Mouse (Mus musculus) naive thymus-derived CD4-positive, alpha-beta T cell, adult 5 months (primary cell): ENCODE measurements around the gene Pqbp1. TPM values are rescaled to one million over a fixed set of nuclear protein-coding genes. Genes with fewer than 3 reads are reported as not detected.

ENCODE experiments used
- polyA plus RNA-seq: library from polyadenylated mRNA; unstranded; fragments of 100-300 nt; shearing (Covaris generic); gene quantifications from one replicate; pipeline ENCODE4 v1.2.1, GENCODE M21; 2017

The Pqbp1 gene
- 191 TPM for polyA plus RNA-seq

DNA sequence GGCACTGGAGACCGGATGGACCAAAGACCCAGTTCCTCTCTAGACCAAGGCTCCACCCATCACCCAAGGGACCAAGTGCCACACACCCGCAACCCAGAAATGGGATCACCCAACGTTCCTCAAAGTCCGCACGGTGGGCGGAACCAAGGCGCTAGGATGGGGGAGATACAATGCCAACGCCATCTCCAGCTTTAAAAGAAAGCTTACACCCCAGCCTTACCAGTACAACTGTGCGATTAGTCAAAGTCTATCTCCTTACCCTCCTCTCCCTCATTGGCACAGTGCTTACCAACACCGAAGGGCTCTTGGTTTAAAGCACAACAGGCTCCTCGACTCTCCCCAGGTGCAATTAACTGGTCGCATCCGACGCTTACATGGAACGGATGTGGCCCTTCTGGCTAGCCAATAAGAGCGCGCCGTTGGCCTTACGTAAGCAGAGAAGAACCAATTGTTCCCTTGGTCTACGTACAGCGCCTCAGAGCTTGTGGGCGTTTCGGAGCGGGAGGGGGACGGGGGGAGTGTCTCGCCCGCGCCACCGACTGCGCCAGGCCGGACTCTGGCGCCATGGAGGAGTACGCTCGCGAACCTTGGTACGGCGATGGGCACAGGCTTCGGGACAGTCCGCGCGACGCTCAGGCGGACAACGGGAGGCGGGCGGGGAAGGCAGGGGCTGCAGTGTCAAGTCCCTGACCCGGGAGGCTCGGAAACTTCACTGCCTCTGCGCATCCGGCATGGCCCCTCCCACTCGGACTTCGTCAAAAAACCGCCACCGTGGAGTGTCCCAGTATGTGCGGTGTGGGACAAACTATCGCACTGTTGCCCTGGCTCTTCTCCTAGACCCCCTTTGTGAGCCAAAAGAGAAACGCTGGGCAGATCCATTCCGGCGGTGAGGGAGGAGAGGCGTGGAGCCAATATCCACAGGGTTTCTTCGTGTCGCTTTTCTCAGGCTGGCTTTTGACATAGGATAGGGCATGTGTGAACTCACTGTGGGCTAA lies at the start of gene Pqbp1, which contains the start of gene Timm17b:
Pqbp1 (minus strand) TSS at position 390 of the 995 bp plus-strand sequence.
Timm17b (plus strand) TSS at position 478 of the 995 bp plus-strand sequence.

DNA sequence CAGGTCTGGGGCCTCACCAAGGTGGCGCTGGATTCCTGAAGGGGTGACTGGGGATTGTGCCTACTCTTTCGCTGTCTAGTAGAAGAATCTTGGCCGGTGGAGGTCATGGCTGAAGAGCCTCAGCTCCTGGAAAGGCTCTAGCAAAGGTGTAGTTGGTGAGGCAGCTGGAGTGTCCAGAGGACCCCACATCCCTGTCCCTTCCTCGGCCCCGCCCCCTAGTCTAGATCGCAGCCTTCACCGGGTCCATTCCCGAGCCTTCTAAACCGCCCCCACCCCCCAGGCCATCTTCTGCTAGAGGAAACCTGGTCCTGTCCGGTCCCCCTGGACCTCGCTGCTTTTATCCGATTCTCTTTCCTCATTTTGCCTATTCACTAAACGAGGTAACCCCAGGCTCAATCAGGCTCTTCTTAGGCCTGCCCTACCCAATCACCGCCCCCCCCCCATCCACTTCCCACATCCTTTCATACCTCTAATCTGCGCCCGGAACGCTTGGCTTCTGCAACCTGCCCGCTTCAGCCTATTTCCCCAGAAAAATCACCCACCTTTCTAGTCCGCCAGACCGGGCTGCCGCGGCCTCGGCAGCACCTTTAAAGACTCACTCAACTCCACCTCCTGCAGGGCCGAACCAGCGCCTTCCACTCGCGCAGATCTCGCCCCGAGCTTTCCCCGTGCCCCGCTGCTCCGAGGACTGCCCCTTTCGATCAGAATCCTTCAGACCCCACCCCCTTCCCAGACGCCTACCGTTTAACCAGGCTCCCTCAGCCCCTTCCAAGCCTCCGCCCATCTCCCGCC lies 48.2 kb upstream of the Pqbp1 start, which contains the start of gene Hdac6:
Hdac6 (minus strand) TSS at position 782 of the 792 bp plus-strand sequence.

DNA sequence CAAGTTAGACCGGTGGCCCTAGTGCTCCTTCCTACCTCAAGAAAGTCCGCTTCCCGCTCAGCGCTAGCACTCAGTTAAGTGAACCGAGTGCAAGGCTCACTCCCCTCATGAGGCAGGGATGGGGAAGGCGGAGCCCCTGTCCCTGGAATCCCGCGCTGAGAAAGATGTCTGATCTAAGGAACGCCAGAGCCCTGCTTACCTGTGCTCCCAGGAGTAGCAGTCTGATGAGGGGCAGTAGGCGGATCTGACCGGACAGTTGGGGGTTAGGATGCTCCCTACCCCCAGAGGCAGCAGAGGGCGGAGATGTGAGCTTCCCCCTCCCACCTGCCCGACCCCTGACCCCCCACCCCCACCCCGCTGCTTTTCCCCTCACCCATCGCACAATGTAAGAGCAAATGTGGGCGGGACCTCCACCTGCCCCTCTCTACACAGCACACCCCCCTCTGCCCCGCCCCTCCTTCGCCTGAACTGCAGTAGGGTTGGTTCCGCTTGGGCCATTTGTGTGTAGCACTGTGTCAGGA lies 29.3 kb upstream of the Pqbp1 start, which contains the start of gene Eras:
Eras (minus strand) TSS at position 338 of the 521 bp plus-strand sequence.

DNA sequence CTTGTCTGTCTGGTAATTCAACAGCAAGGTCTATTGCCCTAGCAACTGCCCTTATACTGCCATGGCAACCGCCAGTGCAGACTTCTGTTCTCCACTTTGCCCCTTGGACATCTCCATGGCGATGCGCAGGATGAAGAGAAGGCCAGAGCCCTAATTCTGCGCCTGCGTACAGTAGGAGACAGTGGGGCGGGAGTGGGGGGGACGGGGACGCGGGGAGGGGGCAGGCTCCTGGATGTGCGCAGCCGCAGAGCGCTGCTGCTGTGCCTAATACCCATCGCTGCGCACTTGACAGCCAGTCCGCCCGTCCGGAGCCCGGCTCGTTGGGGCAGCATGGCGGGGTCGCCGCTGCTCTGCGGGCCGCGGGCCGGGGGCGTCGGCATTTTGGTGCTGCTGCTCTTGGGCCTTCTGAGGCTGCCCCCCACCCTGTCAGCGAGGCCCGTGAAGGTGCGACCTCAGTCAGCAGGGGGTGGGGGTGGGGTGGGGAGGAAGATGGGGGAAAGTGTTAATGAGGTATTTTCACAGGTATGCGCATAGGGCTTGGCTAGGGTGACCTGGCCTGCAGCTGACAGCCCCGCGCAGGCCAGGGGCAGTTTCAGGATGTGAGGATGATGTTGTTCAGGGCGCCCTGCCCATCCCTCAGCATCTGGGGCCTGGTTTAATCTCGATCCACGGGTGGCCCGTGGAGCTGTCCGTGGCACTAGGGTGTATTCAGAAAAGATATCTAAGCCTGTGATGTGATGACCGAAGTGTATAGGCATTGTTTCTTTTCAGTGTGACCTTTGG lies 20.7 kb upstream of the Pqbp1 start, which contains the start of gene Pcsk1n:
Pcsk1n (plus strand) TSS at position 222 of the 783 bp plus-strand sequence.

DNA sequence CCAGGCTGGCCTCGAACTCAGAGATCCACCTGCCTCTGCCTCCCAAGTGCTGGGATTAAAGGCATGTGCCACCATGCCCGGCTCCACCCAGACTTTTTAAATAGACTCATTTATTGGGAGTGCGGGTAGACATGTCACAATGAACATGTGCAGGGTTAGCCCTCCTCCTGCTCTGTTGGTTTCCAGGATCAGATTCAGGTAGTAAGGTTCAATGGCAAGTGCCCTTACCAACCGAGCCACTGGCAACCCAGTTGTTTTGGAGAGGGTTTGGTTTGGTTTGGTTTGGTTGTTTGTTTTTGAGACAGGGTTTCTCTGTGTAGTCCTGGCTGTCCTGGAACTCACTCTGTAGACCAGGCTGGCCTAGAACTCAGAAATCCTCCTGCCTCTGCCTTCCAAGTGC lies 10.2 kb upstream of the Pqbp1 start, which contains the start of gene Gm10490:
Gm10490 (plus strand) TSS at position 301 of the 400 bp plus-strand sequence.

DNA sequence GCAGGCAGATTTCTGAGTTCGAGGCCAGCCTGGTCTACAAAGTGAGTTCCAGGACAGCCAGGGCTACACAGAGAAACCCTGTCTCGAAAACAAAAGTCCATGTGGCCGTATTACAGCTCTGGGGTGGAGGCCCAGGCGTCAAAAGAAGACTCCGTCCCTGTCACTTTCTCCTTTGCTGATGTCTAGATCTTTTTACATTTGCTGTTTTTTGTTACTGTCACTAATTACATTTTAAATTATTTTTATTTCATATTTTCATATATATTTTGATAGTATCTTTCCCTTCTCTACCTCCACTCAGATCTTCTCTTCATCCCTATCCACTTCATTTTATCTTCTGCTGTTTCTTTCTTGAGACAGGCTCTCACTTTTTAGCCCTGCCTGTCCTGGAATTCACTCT lies 8.7 kb upstream of the Pqbp1 start, which contains the start of gene Gm10491:
Gm10491 (minus strand) TSS at position 101 of the 400 bp plus-strand sequence.

DNA sequence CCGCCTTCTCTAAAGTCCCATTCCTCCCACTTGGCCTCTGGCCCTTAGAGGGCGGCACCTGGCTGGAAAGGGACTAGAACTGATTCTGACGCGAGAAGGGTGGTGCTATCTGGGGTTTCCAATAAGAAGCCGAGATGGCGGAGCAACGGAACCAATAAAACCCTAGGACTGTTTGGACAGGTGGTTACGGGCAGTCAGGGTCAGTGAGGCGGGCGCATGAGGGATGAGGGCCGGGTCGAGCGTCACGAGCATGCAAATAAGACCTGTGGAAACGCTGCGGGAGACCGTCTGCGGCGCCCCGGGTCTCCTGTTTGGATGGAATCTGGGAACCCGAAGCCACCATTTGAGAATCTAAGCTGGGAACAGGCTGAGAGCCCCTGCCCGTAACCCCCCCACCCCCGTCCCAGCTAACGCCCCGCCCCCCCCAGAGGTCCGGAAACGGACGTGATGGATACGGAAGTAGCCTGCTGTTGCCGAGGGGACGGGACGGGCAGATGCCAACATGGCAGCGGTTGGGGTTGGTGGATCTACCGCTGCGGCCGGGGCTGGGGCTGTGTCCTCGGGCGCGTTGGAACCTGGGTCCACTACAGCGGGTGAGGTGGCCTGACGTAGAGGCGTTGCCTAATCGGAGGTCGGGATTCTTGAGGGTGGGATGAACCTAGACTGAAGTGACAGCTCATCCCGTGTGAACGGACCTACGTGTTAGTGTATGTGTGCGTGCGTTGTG lies 15.1 kb downstream of the Pqbp1 start, which contains the start of gene Slc35a2:
Slc35a2 (plus strand) TSS at position 188 of the 727 bp plus-strand sequence.

DNA sequence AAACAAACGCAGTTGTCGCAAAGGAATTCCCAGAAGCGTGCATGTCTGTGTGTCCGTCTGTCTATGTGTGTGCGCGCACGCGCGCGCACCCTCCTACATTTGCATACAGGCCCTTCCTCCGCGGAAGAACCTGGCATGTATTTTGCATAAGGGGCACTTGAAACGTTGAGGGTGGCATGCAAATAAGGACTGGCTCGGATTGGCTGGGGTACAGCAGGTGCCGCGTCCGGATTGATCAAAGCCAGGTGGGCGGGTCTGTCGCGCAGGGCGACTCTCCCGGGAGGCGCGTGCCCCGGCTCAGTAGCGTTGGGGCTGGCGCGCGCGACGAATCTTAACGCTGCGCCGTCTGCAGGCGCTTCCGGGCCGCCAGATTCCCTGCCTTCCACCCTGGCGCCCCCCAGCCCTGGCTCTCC lies 21.1 kb downstream of the Pqbp1 start, which contains the start of gene Pim2:
Pim2 (plus strand) TSS at position 256 of the 413 bp plus-strand sequence.

Other genes starting within 250 kb of the Pqbp1 start
- 45.5 TPM for gene Prickle3, start 242.0 kb downstream of the Pqbp1 start, polyA plus RNA-seq
- gene Plp2, start 227.9 kb downstream of the Pqbp1 start, polyA plus RNA-seq: 35.6 TPM
- not detected for gene Magix, start 218.0 kb downstream of the Pqbp1 start, polyA plus RNA-seq
- 81.8 TPM for gene Gpkow, start 202.1 kb downstream of the Pqbp1 start, polyA plus RNA-seq
- 172 TPM for gene Wdr45, start 184.9 kb downstream of the Pqbp1 start, polyA plus RNA-seq
- not detected for gene Gm45208, start 177.0 kb downstream of the Pqbp1 start, polyA plus RNA-seq
- 19.5 TPM for gene Praf2, start 170.8 kb downstream of the Pqbp1 start, polyA plus RNA-seq
- gene Ccdc120, start 148.4 kb downstream of the Pqbp1 start, polyA plus RNA-seq: not detected
- gene Tfe3, start 136.7 kb downstream of the Pqbp1 start, polyA plus RNA-seq: 42.5 TPM
- 145 TPM for gene Gripap1, start 109.5 kb downstream of the Pqbp1 start, polyA plus RNA-seq
- gene Kcnd1, start 77.0 kb downstream of the Pqbp1 start, polyA plus RNA-seq: 0.26 TPM
- 239 TPM for gene Otud5, start 57.9 kb downstream of the Pqbp1 start, polyA plus RNA-seq
- gene Pim2, start 21.0 kb downstream of the Pqbp1 start, polyA plus RNA-seq: 165 TPM
- 35.6 TPM for gene Slc35a2, start 15.2 kb downstream of the Pqbp1 start, polyA plus RNA-seq
- gene Timm17b, start 88 bp upstream of the Pqbp1 start, polyA plus RNA-seq: 88.6 TPM
- gene Gm10491, start 8.6 kb upstream of the Pqbp1 start, polyA plus RNA-seq: not detected
- not detected for gene Gm10490, start 10.3 kb upstream of the Pqbp1 start, polyA plus RNA-seq
- gene Pcsk1n, start 20.6 kb upstream of the Pqbp1 start, polyA plus RNA-seq: not detected
- not detected for gene Eras, start 29.3 kb upstream of the Pqbp1 start, polyA plus RNA-seq
- gene Hdac6, start 48.6 kb upstream of the Pqbp1 start, polyA plus RNA-seq: 11.6 TPM
- 3.3 TPM for gene Gata1, start 78.8 kb upstream of the Pqbp1 start, polyA plus RNA-seq
- gene Glod5, start 119.2 kb upstream of the Pqbp1 start, polyA plus RNA-seq: not detected
- gene Suv39h1, start 175.5 kb upstream of the Pqbp1 start, polyA plus RNA-seq: 46.3 TPM
- gene Was, start 191.2 kb upstream of the Pqbp1 start, polyA plus RNA-seq: 52.7 TPM
- gene Wdr13, start 233.6 kb upstream of the Pqbp1 start, polyA plus RNA-seq: 14.6 TPM
- gene Rbm3, start 246.6 kb upstream of the Pqbp1 start, polyA plus RNA-seq: 653 TPM